Mouse (Mus musculus): Measurements from ENCODE around the gene Tnrc6a. TPM values are rescaled to one million over a fixed set of nuclear protein-coding genes. Genes with fewer than 3 reads are reported as not detected.
A peak's percentile ranks its signal among the peaks of the same experiment; 100 is the strongest.

Gene Tnrc6a
- total RNA-seq, 1 experiment from 2014 or later: 66.6 TPM

GRCm38 (mm10) chr7:123117209-123117608 is 6.5 kb upstream of the Tnrc6a start:
- ATAC-seq (replicated peaks; ENCODE audit: insufficient number of reproducible peaks, low FRiP score, low TSS enrichment, poor library complexity, severe bottlenecking): no peak

GRCm38 (mm10) chr7:123120516-123120915 is 3.2 kb upstream of the Tnrc6a start:
- ATAC-seq (replicated peaks; ENCODE audit: insufficient number of reproducible peaks, low FRiP score, low TSS enrichment, poor library complexity, severe bottlenecking): no peak

- no peak for ATAC-seq (replicated peaks; ENCODE audit: insufficient number of reproducible peaks, low FRiP score, low TSS enrichment, poor library complexity, severe bottlenecking)
Observed at GRCm38 (mm10) chr7:123124299-123124716, 623 bp downstream of the Tnrc6a start.

GRCm38 (mm10) chr7:123124735-123125181 is 1.1 kb downstream of the Tnrc6a start:
- no peak for ATAC-seq (replicated peaks; ENCODE audit: insufficient number of reproducible peaks, low FRiP score, low TSS enrichment, poor library complexity, severe bottlenecking)

GRCm38 (mm10) chr7:123126056-123126455 is 2.4 kb downstream of the Tnrc6a start:
- ATAC-seq (replicated peaks; ENCODE audit: insufficient number of reproducible peaks, low FRiP score, low TSS enrichment, poor library complexity, severe bottlenecking): no peak

GRCm38 (mm10) chr7:123127301-123127700 is 3.6 kb downstream of the Tnrc6a start:
- ATAC-seq (replicated peaks; ENCODE audit: insufficient number of reproducible peaks, low FRiP score, low TSS enrichment, poor library complexity, severe bottlenecking): no peak

GRCm38 (mm10) chr7:123127981-123128380 is 4.3 kb downstream of the Tnrc6a start:
- ATAC-seq (replicated peaks; ENCODE audit: insufficient number of reproducible peaks, low FRiP score, low TSS enrichment, poor library complexity, severe bottlenecking): no peak

- ATAC-seq (replicated peaks; ENCODE audit: insufficient number of reproducible peaks, low FRiP score, low TSS enrichment, poor library complexity, severe bottlenecking): no peak
Observed at GRCm38 (mm10) chr7:123129061-123129460, 5.4 kb downstream of the Tnrc6a start.

- ATAC-seq (replicated peaks; ENCODE audit: insufficient number of reproducible peaks, low FRiP score, low TSS enrichment, poor library complexity, severe bottlenecking): no peak
Observed at GRCm38 (mm10) chr7:123130198-123130597, 6.5 kb downstream of the Tnrc6a start.

- ATAC-seq (replicated peaks; ENCODE audit: insufficient number of reproducible peaks, low FRiP score, low TSS enrichment, poor library complexity, severe bottlenecking): no peak
Observed at GRCm38 (mm10) chr7:123132401-123132800, 8.7 kb downstream of the Tnrc6a start.

GRCm38 (mm10) chr7:123134876-123135275 is 11.2 kb downstream of the Tnrc6a start:
- ATAC-seq (replicated peaks; ENCODE audit: insufficient number of reproducible peaks, low FRiP score, low TSS enrichment, poor library complexity, severe bottlenecking): no peak

GRCm38 (mm10) chr7:123135655-123136054 is 12.0 kb downstream of the Tnrc6a start:
- ATAC-seq (replicated peaks; ENCODE audit: insufficient number of reproducible peaks, low FRiP score, low TSS enrichment, poor library complexity, severe bottlenecking): no peak

- ATAC-seq (replicated peaks; ENCODE audit: insufficient number of reproducible peaks, low FRiP score, low TSS enrichment, poor library complexity, severe bottlenecking): no peak
Observed at GRCm38 (mm10) chr7:123138001-123138400, 14.3 kb downstream of the Tnrc6a start.

GRCm38 (mm10) chr7:123146141-123146846 is 22.6 kb downstream of the Tnrc6a start:
- ATAC-seq (replicated peaks; ENCODE audit: insufficient number of reproducible peaks, low FRiP score, low TSS enrichment, poor library complexity, severe bottlenecking): no peak

GRCm38 (mm10) chr7:123147787-123148186 is 24.1 kb downstream of the Tnrc6a start:
- ATAC-seq (replicated peaks; ENCODE audit: insufficient number of reproducible peaks, low FRiP score, low TSS enrichment, poor library complexity, severe bottlenecking): peak; percentile 81

- peak; percentile 86 for ATAC-seq (replicated peaks; ENCODE audit: insufficient number of reproducible peaks, low FRiP score, low TSS enrichment, poor library complexity, severe bottlenecking)
Observed at GRCm38 (mm10) chr7:123148935-123149334, 25.2 kb downstream of the Tnrc6a start.

- ATAC-seq (replicated peaks; ENCODE audit: insufficient number of reproducible peaks, low FRiP score, low TSS enrichment, poor library complexity, severe bottlenecking): no peak
Observed at GRCm38 (mm10) chr7:123162346-123162745, 38.7 kb downstream of the Tnrc6a start.

- ATAC-seq (replicated peaks; ENCODE audit: insufficient number of reproducible peaks, low FRiP score, low TSS enrichment, poor library complexity, severe bottlenecking): no peak
Observed at GRCm38 (mm10) chr7:123167436-123167835, 43.8 kb downstream of the Tnrc6a start.

GRCm38 (mm10) chr7:123169618-123170017 is 45.9 kb downstream of the Tnrc6a start:
- no peak for ATAC-seq (replicated peaks; ENCODE audit: insufficient number of reproducible peaks, low FRiP score, low TSS enrichment, poor library complexity, severe bottlenecking)

- ATAC-seq (replicated peaks; ENCODE audit: insufficient number of reproducible peaks, low FRiP score, low TSS enrichment, poor library complexity, severe bottlenecking): no peak
Observed at GRCm38 (mm10) chr7:123172101-123172500, 48.4 kb downstream of the Tnrc6a start.

GRCm38 (mm10) chr7:123177215-123177614 is 53.5 kb downstream of the Tnrc6a start:
- ATAC-seq (replicated peaks; ENCODE audit: insufficient number of reproducible peaks, low FRiP score, low TSS enrichment, poor library complexity, severe bottlenecking): no peak

Measured in monocyte, adult 5-6 weeks (primary cell).